Mouse (Mus musculus) thymus, postnatal 0 days (tissue): ENCODE data around the gene Fyn. TPM values are rescaled to one million over a fixed set of nuclear protein-coding genes. Genes with fewer than 3 reads are reported as not detected.

Experiments
- DNase-seq: peaks from one replicate; pipeline ENCODE4 v3.0.0-alpha.2; 2015; ENCODE audit warnings: low spot score
- polyA plus RNA-seq: library from polyadenylated mRNA; unstranded; fragments of >200 nt; fragmentation: Nextera tagmentation; extraction: Ambion mirVana; gene quantifications from 2 replicates; pipeline ENCODE4 v1.2.1, GENCODE M21; 2015

Gene Fyn
- polyA plus RNA-seq, 1 experiment from 2014 or later = 36.3 TPM

- no peak for DNase-seq
Observed at GRCm38 (mm10) chr10:39443122-39443521, 74.5 kb downstream of the Fyn start.

- peak; percentile 47 for DNase-seq
Observed at GRCm38 (mm10) chr10:39443947-39444346, 75.3 kb downstream of the Fyn start.

DNA sequence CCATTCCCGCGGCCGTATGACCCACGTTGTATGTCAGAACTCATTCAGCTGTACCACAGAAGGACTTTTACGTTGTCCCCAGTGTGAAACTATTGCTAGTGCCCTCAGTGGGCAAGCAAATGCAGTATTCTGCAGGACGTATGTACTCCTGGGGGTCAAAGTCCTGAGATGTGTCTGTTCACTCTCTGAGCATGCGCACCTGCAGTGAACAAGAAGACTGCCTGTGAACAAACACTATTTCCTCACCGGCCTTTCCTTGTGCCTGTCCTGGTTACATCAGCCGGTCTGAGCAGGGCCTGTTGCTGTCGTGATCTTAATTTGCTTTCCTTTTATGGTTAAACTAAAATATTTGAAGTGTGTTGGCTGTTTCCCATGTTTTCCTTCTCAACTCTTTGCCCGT, 77.2 kb downstream of the Fyn start:
- no peak for DNase-seq

- no peak for DNase-seq
Observed at GRCm38 (mm10) chr10:39446706-39447105, 78.1 kb downstream of the Fyn start.

DNA sequence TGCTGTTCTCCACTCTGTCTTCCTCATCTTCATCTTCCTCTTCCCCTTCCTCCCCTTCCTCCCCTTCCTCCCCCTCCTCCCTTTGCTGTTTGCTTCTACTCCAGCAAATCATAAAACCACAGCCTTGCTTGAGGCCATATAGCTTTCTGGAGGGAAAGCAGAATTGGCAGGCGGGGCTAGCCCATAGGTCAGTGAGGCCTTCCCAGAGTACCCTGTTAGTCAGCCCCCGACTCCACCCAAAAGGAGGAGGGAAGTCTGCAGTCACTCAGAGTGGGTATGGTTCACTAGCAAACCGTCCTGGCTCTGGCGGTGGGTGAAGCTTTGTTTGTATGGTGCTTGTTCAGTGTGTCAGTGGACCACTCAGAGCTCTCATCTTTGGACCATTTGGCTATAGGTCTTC, 80.5 kb downstream of the Fyn start:
- DNase-seq = no peak

GRCm38 (mm10) chr10:39450356-39450755, 81.7 kb downstream of the Fyn start:
- DNase-seq = no peak

GRCm38 (mm10) chr10:39451065-39451464, 82.4 kb downstream of the Fyn start:
- DNase-seq = no peak

- DNase-seq = no peak
Observed at GRCm38 (mm10) chr10:39451918-39452624, 83.4 kb downstream of the Fyn start.

- no peak for DNase-seq
Observed at GRCm38 (mm10) chr10:39455344-39455743, 86.7 kb downstream of the Fyn start.

DNA sequence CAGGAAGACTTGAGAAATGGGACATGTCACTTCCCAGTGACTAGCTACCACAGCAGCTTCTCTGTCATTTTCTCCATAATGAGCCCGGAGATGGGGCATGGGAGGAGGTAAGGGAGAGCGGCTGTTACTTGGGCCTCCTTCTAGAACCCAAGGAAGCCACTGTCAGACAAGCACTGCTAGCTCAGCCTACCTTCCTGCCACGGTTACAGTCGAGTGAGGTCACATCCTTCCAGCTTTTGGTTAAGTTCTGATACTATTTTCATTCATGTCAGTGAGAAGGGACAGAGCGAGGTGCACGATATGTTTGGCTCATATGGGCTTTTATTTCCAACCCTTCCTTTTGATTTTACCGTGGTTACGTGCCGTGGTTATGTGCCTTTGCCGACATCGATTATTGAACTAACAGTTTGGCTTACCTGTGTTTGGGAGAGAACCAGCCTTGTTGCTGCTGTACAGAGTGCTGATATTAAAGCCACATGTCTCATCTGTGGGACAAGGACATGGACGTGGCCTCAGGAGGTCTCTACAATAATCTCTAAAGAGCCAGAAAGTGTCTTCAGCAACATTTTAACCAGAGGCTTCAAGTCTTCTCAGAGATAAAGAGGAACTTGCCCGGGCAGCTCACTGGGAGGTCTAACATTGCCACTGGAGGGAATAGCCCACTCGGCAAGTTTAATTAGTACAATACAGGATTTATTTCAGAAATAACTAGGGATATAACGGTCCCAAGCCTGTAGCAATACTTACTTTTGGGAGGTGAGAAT, 87.4 kb downstream of the Fyn start:
- DNase-seq = peak; percentile 61

DNA sequence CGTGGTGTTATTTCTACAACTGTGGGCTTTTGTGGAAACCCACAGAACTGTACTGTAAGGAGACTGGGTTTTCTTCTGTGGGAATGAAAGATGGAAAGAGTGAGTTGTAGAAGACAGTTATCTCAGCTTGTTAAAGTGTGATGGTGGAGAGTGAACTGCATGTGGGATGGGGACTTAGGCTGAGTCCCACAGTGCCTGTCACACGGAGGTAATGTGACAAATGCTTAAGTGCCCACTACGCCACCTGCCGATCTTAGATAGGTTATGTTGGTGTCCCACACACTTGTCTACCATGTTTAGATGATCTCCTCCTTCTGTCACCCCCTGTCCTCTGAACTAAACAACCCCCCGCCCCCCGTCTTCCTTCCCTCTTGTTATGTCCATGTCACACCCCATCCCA, 88.1 kb downstream of the Fyn start:
- no peak for DNase-seq

DNA sequence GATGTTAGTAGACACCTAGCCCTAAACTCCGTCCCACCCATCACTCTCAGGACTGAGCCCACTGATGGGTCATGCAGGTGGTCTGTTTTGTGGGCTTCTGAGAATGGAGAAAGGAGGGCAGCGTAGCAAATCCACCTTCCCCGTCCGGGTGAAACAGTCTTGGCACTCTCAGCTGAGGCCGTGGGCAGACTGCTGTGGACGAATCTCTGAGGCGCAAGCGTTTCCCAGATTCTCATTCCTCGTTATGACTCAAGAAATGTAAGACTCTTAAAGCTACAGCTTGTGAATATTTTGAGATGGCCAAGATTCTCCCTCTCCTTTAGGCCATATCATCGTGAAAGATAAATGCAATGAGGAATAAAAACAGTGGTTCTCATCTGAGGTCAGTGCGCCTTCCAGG, 88.6 kb downstream of the Fyn start:
- no peak for DNase-seq

- DNase-seq = no peak
Observed at GRCm38 (mm10) chr10:39458766-39459699, 90.4 kb downstream of the Fyn start.

DNA sequence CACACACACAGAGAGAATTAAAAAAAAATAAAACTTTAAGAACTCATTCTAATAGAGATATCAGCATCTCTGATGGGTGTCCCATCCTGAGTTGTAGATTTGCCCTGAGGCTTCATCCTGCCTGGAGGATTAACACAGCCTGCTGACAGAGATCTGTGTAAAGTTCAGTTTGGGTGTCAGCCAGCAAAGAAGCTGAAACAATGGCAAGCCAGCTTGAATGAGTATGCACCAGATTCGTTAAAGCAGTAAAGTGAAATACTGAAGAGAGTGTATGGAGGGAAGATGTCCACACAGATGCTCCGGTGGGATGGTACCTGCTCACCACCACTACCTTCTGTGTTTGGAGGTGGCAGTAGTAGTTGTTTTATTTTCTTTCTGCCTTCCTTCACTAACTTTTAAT, 92.0 kb downstream of the Fyn start:
- no peak for DNase-seq

GRCm38 (mm10) chr10:39461909-39462308, 93.3 kb downstream of the Fyn start:
- DNase-seq = no peak

GRCm38 (mm10) chr10:39462711-39463110, 94.1 kb downstream of the Fyn start:
- no peak for DNase-seq

GRCm38 (mm10) chr10:39464383-39464782, 95.7 kb downstream of the Fyn start:
- DNase-seq = no peak

DNA sequence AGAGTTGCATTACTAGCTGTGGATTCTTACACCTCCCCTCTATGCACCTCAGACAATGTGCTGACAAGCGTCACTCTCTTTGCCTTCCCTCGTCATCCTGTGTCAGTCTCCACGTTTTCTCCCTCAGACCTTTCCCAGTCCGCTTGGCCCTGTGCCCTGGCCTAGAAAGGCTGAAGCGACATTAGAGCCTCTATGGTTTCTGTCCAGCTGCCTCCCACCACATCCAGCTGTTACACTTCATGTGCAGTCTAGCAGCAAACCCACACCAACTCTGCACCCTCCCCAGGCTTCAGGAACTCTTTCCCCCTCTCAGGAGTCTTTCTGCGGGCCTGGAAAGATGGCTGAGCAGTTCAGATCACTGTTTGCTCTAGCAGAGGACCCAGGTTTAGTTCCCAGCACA, 98.7 kb downstream of the Fyn start:
- DNase-seq = no peak

DNA sequence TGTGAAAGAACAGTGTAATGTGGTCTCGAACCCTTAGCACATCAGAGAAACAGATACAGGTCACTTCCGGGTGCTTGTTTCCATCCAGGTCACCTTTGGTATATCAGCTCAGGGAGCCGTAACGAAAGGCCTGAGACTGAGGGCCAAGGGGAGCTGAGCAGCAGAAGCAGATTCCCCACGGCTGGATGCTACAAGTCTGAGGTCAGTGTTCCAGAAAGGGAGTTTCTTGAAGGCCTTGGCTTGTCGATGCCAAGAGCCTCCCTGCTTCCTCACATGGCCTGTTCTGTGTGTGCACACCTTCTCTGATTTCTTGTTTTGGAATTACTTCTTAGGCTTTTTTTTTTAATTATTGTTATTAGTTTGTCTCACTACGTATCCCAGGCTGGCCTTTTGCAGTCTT, 99.2 kb downstream of the Fyn start:
- no peak for DNase-seq

- peak; percentile 64 for DNase-seq
Observed at GRCm38 (mm10) chr10:39468576-39468975, 99.9 kb downstream of the Fyn start.

- no peak for DNase-seq
Observed at GRCm38 (mm10) chr10:39469341-39469740, 100.7 kb downstream of the Fyn start.

- DNase-seq = no peak
Observed at GRCm38 (mm10) chr10:39470321-39470720, 101.7 kb downstream of the Fyn start.
